Mouse (Mus musculus) kidney, embryonic 15.5 days (tissue): ENCODE measurements around the gene Msln. TPM values are rescaled to one million over a fixed set of nuclear protein-coding genes. Genes with fewer than 3 reads are reported as not detected.
A peak's percentile ranks its signal among the peaks of the same experiment; 100 is the strongest.

Experiments used
- ATAC-seq: fragments of 200-750 bp; cut with Nextera tagmentation; replicated peaks from 2 replicates; pipeline ENCODE4 v1.8.0; 2017; ENCODE audit warnings: moderate TSS enrichment; ENCODE audit not compliant: low FRiP score
- H3K27ac ChIP-seq: fragments of 300-500 bp; sonication (generic); 2 replicates; pipeline ENCODE4 v1.5.1; 2015; ENCODE audit warnings: mild to moderate bottlenecking, inconsistent platforms
- H3K27me3 ChIP-seq: fragments of 300-500 bp; sonication (generic); 2 replicates; pipeline ENCODE4 v1.6.1; 2015; ENCODE audit warnings: inconsistent platforms
- H3K36me3 ChIP-seq: fragments of 300-500 bp; sonication (generic); 2 replicates; pipeline ENCODE4 v1.6.1; 2015; ENCODE audit warnings: inconsistent platforms
- H3K4me1 ChIP-seq: fragments of 300-500 bp; sonication (generic); 2 replicates; pipeline ENCODE4 v1.6.1; 2015; ENCODE audit warnings: inconsistent platforms
- H3K4me2 ChIP-seq: fragments of 300-500 bp; sonication (generic); 2 replicates; pipeline ENCODE4 v1.6.1; 2015; ENCODE audit warnings: moderate library complexity, mild to moderate bottlenecking, inconsistent platforms
- H3K4me3 ChIP-seq: fragments of 300-500 bp; sonication (generic); replicated peaks from 2 replicates; pipeline ENCODE4 v1.5.1; 2015; ENCODE audit warnings: mild to moderate bottlenecking, inconsistent platforms
- H3K9ac ChIP-seq: fragments of 300-500 bp; sonication (generic); 2 replicates; pipeline ENCODE4 v1.6.1; 2015; ENCODE audit warnings: mild to moderate bottlenecking, inconsistent platforms
- H3K9me3 ChIP-seq: fragments of 300-500 bp; sonication (generic); replicated peaks from 2 replicates; pipeline ENCODE4 v1.6.1; 2016; ENCODE audit warnings: inconsistent platforms
- WGBS: fragments of 180-500 bp; shearing (Covaris S2); methylation state at CpG from one replicate; pipeline ENCODE4 v1.1.7; 2015; ENCODE audit warnings: mixed read lengths; 5-methylcytosine and 5-hydroxymethylcytosine counted together
- polyA plus RNA-seq: library from polyadenylated mRNA; unstranded; fragments of >200 nt; fragmentation: Nextera tagmentation; extraction: Ambion mirVana; gene quantifications from 2 replicates; pipeline ENCODE4 v1.2.1, GENCODE M21; 2015

Gene Msln
- polyA plus RNA-seq: 5.6 and 6.3 TPM in 2 replicates

GRCm38 (mm10) chr17:25754241-25754640, at the start of gene Msln:
Gene Msln, minus strand, starts transcription at chr17:25754378.
- Histone ChIP-seq H3K9ac (no peak within 1 kb of the TSS), H3K4me3 (no peak within 1 kb of the TSS), H3K4me1 (peaks cover 25% of the 10 kb centered on the region), H3K27ac (no peak within 1 kb of the TSS), H3K36me3 (no peaks in the 10 kb centered on the region), H3K9me3 (no peaks in the 10 kb centered on the region), H3K4me2 (no peak within 1 kb of the TSS), H3K27me3 (no peaks in the 10 kb centered on the region)
- 85% methylated on average over 9 of the region's 9 CpGs for WGBS
- ATAC-seq: no peak; the same call in 1 of the 2 replicates

GRCm38 (mm10) chr17:25802825-25803517, 48.8 kb upstream of the Msln start:
- Histone ChIP-seq H3K4me1 (0 out of 2 replicates have a peak, but pooled peaks cover under 1% of the 10 kb centered on the region), H3K27ac (no peak overlapping the region), H3K27me3 (peaks cover 46% of the 10 kb centered on the region), H3K36me3 (no peaks in the 10 kb centered on the region), H3K9ac (no peak overlapping the region), H3K4me3 (no peak overlapping the region), H3K4me2 (no peak overlapping the region), H3K9me3 (no peaks in the 10 kb centered on the region)
- ATAC-seq: no peak
- WGBS: 11% methylated on average over 10 of the region's 10 CpGs

- Histone ChIP-seq H3K4me2 (no peak overlapping the region), H3K4me1 (peaks cover 12% of the 10 kb centered on the region), H3K36me3 (no peaks in the 10 kb centered on the region), H3K27ac (no peak overlapping the region), H3K27me3 (peaks cover 38% of the 10 kb centered on the region), H3K9ac (no peak overlapping the region), H3K9me3 (no peaks in the 10 kb centered on the region), H3K4me3 (no peak overlapping the region)
- WGBS: 6% methylated on average over 6 of the region's 6 CpGs
- no peak; the same call in 1 of the 2 replicates for ATAC-seq
Measured at GRCm38 (mm10) chr17:25801029-25801428, 46.9 kb upstream of the Msln start.

- H3K27ac ChIP-seq: peak within 1 kb of the TSS; percentile 56
- under 1% methylated on average over 35 of the region's 35 CpGs for WGBS
Measured at GRCm38 (mm10) chr17:25796951-25797369, 42.8 kb upstream of the Msln start, which contains the start of gene Metrn. Gene Metrn, minus strand, starts transcription at chr17:25797136.

GRCm38 (mm10) chr17:25796211-25796771, 42.1 kb upstream of the Msln start:
- H3K4me3 ChIP-seq: peak overlapping the region; percentile 67
- H3K9me3 ChIP-seq: no peaks in the 10 kb centered on the region
- 1% methylated on average over 37 of the region's 37 CpGs for WGBS
- H3K27me3 ChIP-seq: peaks cover 4% of the 10 kb centered on the region
- 0 out of 2 replicates have a peak, but pooled peaks have one; percentile 8 for ATAC-seq
- peak overlapping the region; percentile 56 for H3K27ac ChIP-seq
- H3K4me2 ChIP-seq: peak overlapping the region; percentile 93
- H3K9ac ChIP-seq: peak overlapping the region; percentile 65
- 0 out of 2 replicates have a peak, but pooled peaks cover 3% of the 10 kb centered on the region for H3K36me3 ChIP-seq
- H3K4me1 ChIP-seq: peaks cover 53% of the 10 kb centered on the region

More at GRCm38 (mm10) chr17:25796951-25797369, 42.8 kb upstream of the Msln start, which contains the start of gene Metrn:
- peak; percentile 80 for ATAC-seq
- no peaks in the 10 kb centered on the region for H3K9me3 ChIP-seq
- H3K9ac ChIP-seq: peak within 1 kb of the TSS; percentile 65
- H3K27me3 ChIP-seq: peaks cover 9% of the 10 kb centered on the region
- H3K4me3 ChIP-seq: peak within 1 kb of the TSS; percentile 67
- 0 out of 2 replicates have a peak, but pooled peaks cover 3% of the 10 kb centered on the region for H3K36me3 ChIP-seq
- peaks cover 49% of the 10 kb centered on the region for H3K4me1 ChIP-seq
- H3K4me2 ChIP-seq: peak within 1 kb of the TSS; percentile 93

GRCm38 (mm10) chr17:25795609-25796092, 41.5 kb upstream of the Msln start, which contains the start of gene AC134908.4:
Gene AC134908.4, minus strand, starts transcription at chr17:25795659.
- H3K27ac ChIP-seq: peak within 1 kb of the TSS; percentile 56

GRCm38 (mm10) chr17:25794998-25795397, 40.8 kb upstream of the Msln start:
- Histone ChIP-seq H3K36me3 (peaks cover 9% of the 10 kb centered on the region; the same call in 1 of the 2 replicates), H3K9ac (no peak overlapping the region; the same call in 1 of the 2 replicates), H3K27me3 (0 out of 2 replicates have a peak, but pooled peaks cover 3% of the 10 kb centered on the region), H3K9me3 (no peaks in the 10 kb centered on the region), H3K4me2 (peak overlapping the region; percentile 93), H3K4me3 (peak overlapping the region; percentile 67), H3K27ac (peak overlapping the region; percentile 18; the same call in 1 of the 2 replicates), H3K4me1 (peaks cover 63% of the 10 kb centered on the region)
- 80% methylated on average over 17 of the region's 17 CpGs for WGBS
- no peak for ATAC-seq

More at GRCm38 (mm10) chr17:25795609-25796092, 41.5 kb upstream of the Msln start, which contains the start of gene AC134908.4:
- WGBS: 11% methylated on average over 6 of the region's 6 CpGs
- no peaks in the 10 kb centered on the region for H3K9me3 ChIP-seq
- H3K4me3 ChIP-seq: peak within 1 kb of the TSS; percentile 67
- peaks cover 60% of the 10 kb centered on the region for H3K4me1 ChIP-seq
- 0 out of 2 replicates have a peak, but pooled peaks cover 5% of the 10 kb centered on the region for H3K36me3 ChIP-seq
- H3K27me3 ChIP-seq: 0 out of 2 replicates have a peak, but pooled peaks cover 3% of the 10 kb centered on the region
- peak within 1 kb of the TSS; percentile 93 for H3K4me2 ChIP-seq
- H3K9ac ChIP-seq: peak within 1 kb of the TSS; percentile 65
- ATAC-seq: peak; percentile 34

- 0 out of 2 replicates have a peak overlapping the region, but pooled peaks have one; percentile 1 for H3K4me2 ChIP-seq
- peaks cover 63% of the 10 kb centered on the region for H3K4me1 ChIP-seq
- 78% methylated on average over 13 of the region's 13 CpGs for WGBS
Measured at GRCm38 (mm10) chr17:25794197-25794596, 40.0 kb upstream of the Msln start.

GRCm38 (mm10) chr17:25792615-25793014, 38.4 kb upstream of the Msln start, which contains the start of gene Fam173a:
Gene Fam173a, minus strand, starts transcription at chr17:25792901.
- 0% methylated on average over 14 of the region's 14 CpGs for WGBS
- peak; percentile 59; the same call in 1 of the 2 replicates for ATAC-seq
- Histone ChIP-seq H3K9me3 (no peaks in the 10 kb centered on the region), H3K4me1 (peaks cover 61% of the 10 kb centered on the region), H3K4me3 (peak within 1 kb of the TSS; percentile 78), H3K4me2 (peak within 1 kb of the TSS; percentile 79), H3K36me3 (peaks cover 31% of the 10 kb centered on the region), H3K27me3 (no peaks in the 10 kb centered on the region), H3K9ac (peak within 1 kb of the TSS; percentile 73), H3K27ac (peak within 1 kb of the TSS; percentile 98)

More at GRCm38 (mm10) chr17:25794197-25794596, 40.0 kb upstream of the Msln start:
- Histone ChIP-seq H3K36me3 (peaks cover 17% of the 10 kb centered on the region), H3K27ac (0 out of 2 replicates have a peak overlapping the region, but pooled peaks have one; percentile 29), H3K9ac (no peak overlapping the region), H3K4me3 (no peak overlapping the region), H3K9me3 (no peaks in the 10 kb centered on the region), H3K27me3 (0 out of 2 replicates have a peak, but pooled peaks cover 3% of the 10 kb centered on the region)
- no peak for ATAC-seq

GRCm38 (mm10) chr17:25791843-25792527, 37.8 kb upstream of the Msln start:
- under 1% methylated on average over 45 of the region's 45 CpGs for WGBS
- peaks cover 55% of the 10 kb centered on the region for H3K4me1 ChIP-seq
- H3K27ac ChIP-seq: peak overlapping the region; percentile 98
- H3K27me3 ChIP-seq: no peaks in the 10 kb centered on the region
- peak overlapping the region; percentile 78 for H3K4me3 ChIP-seq
- peak overlapping the region; percentile 79 for H3K4me2 ChIP-seq
- peaks cover 38% of the 10 kb centered on the region for H3K36me3 ChIP-seq
- peak overlapping the region; percentile 73 for H3K9ac ChIP-seq
- H3K9me3 ChIP-seq: no peaks in the 10 kb centered on the region
- ATAC-seq: peak; percentile 49

GRCm38 (mm10) chr17:25791320-25791842, 37.2 kb upstream of the Msln start:
- no peaks in the 10 kb centered on the region for H3K27me3 ChIP-seq
- H3K9ac ChIP-seq: peak overlapping the region; percentile 73
- 25% methylated on average over 19 of the region's 19 CpGs for WGBS
- H3K4me1 ChIP-seq: peaks cover 54% of the 10 kb centered on the region
- H3K4me2 ChIP-seq: peak overlapping the region; percentile 79
- no peaks in the 10 kb centered on the region for H3K9me3 ChIP-seq
- peaks cover 40% of the 10 kb centered on the region for H3K36me3 ChIP-seq
- no peak; the same call in 1 of the 2 replicates for ATAC-seq
- peak overlapping the region; percentile 78 for H3K4me3 ChIP-seq
- H3K27ac ChIP-seq: peak overlapping the region; percentile 98
